Mouse (Mus musculus) liver, adult (tissue): ENCODE results near the gene Aanat.

ENCODE experiments used
- GATA4 ChIP-seq: IDR thresholded peaks from 2 replicates; pipeline ENCODE4 v1.6.1; 2014; ENCODE audit warnings: mild to moderate bottlenecking, low read length; ENCODE audit not compliant: insufficient replicate concordance

Aanat gene

DNA sequence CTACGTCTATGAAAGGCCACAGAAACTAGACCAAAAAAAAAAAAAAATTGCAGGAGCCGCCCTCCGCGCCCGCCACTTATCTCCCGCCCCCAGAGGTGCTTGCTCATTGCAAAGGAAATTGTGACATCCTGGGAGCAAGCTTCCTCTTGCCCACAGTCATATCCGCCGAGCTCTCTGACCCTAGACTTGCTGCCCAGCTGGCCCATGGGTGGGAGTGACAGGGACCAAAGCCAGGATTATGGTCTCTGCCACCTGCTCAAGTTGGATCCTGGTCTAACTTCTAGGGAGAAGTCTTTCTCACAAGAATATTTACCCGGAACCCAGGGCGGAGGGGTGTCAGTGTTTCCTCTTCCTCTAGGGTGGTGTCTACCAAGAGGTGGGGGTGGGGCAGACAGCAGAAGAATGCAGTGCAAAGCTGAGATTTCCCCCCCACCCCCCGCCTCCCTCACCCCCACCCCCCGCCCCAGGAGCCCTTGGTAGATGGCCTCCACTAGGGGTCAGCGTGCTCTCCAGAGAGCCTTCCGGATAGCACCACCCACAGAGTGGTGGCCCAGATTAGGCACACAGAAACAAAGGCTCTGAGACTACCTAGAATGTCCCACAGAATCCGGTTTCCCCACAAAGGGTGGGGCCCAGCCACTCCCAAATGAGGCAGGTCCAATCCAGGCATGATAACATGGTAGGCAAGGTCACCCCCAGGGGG, 29.7 kb downstream of the Aanat start:
- TF ChIP-seq GATA4 = peak; percentile 33; the same call in 1 of the 2 replicates

DNA sequence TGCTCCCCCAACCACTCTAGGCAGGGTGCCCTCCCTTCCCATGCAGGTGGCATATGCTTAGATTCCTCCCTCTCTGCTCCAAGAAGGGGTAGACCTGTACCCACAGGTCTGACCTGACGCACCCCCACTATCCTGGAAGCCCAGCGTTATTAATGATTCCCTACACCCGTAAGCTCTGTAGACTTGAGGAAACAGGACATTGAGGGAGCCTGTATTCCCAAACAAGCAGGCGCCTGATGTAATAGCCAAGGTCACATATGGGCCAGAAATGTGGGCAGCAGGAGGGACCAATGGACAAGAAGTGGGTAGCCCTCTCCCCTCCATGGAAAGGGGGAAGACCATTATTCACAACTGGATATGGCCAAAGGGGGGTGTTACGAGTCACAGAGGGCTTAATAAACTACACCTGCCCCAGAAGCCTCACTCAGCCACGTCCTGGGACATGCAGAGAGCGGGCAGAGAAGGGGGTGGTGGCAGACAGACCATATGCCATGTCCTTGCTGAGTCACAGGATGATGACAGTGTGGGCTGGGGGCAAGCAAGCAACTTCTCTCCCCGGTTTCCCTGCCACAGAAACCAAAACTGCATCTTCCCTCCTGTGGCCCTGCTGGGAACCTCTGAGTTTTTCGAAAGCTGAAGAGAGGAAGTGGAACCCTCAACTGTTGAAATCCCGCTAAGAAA, 30.3 kb downstream of the Aanat start:
- TF ChIP-seq GATA4 = no peak

DNA sequence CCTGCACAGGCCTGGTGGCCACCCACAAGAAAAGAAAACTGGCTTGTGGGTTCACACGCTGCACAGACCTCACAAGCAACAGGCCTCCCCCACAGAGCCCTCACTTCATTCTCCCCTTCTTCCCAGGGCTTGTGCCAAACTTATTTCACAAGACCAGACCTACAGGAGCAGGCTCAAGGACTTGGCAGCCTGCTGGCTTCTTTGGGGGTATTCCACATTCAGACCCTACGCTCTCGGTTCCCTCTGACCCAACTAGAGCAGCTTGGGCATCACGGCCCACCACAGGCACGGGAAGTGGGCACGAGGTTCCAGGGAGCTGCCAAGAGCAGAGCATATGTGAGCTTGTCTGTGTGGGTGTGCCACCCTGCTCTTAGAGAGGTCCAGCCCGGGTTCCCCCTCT, 31.4 kb downstream of the Aanat start:
- TF ChIP-seq GATA4 = no peak

DNA sequence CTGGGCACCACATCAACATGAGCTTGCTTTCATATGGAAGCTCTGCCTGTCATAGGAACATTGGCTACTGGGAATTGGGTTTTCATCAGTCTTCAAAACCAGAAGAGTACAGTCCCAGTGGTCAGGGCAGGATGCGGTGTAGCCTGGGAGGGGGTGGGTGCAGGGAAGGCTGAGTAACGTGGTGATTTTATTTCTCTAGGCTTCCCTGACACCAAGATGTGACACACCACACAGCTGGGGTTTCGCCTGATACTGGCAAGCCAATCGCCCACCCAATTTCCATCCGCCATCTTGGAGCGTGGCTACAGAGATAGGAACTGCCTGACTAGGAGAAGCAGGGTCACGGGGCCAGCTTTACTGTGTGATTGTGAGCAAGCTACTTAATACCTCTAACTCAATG, 32.4 kb downstream of the Aanat start:
- no peak for TF ChIP-seq GATA4

DNA sequence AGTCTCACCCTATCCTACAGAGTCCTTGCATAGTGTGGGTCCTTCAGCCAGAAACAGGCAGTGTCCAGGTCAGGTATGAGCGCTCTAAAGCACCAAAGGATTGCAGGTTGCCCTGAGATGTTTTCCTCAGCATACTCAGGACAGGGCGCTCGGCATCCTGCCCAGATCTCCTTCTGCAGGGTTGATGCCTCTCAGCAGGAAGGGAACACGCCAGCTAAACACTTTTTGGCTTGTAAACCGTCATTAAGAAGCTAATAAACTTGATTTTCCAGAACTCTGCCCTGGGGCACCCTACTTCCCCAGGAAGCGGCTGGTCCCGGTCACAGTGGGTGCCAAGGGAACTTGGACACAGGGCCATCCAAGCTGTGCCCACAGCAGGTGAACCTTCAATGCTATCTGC, 32.9 kb downstream of the Aanat start:
- no peak for TF ChIP-seq GATA4

DNA sequence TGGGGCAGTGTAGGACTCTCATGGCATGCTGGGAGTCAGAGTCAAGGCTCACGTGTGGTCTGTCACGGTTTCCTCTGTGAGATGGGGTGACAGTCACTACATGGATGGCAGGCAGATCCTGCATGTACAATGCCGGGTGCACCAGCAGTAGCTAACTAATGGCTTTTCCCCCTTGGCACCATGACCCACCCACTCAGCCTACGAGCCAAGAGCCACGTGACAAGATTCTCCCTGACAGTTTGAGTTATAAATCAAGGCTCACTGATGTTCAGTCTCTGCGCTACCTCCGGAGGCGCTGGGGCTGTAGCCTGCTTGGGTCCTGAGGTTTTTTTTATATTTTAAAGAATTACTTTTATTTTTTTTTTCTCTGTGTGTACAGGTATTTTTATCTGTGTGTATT, 33.3 kb downstream of the Aanat start:
- no peak for TF ChIP-seq GATA4

DNA sequence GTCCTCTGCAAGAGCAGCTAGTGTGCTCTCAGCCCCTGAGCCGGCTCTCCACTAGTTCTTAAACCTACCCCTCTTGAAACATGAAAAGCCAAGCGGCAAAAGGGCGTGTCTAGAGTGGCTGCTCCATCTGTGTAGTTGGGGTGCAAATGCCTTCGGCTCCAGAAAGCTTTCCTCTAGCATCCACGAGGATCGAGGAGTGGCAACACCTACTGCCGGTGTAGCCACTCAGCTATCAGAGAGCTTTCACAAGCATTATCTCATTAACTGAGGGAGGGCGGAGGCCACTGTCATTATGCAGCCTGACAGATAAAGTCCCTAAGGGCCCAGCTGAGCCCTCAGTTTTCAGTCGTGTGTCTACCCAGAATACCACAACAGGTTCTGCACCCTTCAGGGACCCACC, 33.8 kb downstream of the Aanat start:
- TF ChIP-seq GATA4 = no peak

DNA sequence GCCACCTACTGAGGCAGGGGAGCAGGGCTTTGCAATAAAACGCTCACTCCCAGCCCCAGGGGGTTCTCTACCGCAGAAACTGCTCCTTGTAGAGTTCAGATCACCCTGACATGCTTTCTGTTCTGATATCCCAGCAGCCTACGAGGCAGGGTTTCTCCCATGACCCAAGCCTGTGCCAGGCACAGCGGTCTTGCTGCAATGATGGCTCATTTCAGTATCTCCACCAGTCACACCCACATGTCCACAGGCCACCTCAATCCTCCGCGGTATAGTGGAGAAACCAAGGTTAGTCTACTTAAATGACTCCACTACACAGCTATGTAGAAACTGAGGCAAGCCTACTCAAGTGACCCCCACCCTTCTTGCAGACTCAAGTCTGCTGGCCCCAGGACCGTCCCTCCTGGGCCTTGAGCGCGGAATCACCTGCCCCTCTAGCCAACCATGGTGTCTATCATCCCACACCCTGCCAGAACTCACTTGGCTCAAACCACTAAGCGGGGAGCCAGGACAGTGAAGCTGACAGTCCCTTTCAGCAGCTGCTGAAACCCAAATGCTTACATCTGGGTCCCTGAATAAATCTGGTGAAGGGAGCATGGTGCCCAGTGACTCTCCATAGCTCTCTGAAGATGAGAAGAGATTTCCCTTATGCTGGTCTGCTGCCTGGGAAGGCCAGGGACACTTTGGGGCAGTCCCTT, 34.5 kb downstream of the Aanat start:
- TF ChIP-seq GATA4 = no peak

DNA sequence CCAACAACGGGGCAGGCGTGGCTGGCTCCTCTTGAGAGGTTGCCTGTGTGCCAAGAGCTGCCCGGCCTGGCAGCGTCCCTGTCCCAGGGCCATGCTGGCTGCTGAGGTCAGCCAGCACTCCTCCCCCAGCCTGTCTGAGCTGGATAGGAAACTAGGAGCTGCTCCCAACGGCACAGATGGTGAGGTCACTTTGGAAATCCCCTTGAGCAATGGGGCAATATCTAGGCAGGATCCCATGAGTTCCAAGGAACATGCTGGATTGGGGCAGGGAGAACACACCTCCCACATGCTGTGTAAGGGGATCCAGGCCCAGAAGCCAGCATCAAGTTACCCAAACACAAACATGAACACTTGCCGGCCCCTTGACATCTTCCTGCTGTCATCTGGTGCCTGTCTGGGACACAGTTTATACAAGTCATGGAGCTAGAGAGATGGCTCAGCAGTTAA, 35.0 kb downstream of the Aanat start:
- peak; percentile 61; the same call in 1 of the 2 replicates for TF ChIP-seq GATA4

DNA sequence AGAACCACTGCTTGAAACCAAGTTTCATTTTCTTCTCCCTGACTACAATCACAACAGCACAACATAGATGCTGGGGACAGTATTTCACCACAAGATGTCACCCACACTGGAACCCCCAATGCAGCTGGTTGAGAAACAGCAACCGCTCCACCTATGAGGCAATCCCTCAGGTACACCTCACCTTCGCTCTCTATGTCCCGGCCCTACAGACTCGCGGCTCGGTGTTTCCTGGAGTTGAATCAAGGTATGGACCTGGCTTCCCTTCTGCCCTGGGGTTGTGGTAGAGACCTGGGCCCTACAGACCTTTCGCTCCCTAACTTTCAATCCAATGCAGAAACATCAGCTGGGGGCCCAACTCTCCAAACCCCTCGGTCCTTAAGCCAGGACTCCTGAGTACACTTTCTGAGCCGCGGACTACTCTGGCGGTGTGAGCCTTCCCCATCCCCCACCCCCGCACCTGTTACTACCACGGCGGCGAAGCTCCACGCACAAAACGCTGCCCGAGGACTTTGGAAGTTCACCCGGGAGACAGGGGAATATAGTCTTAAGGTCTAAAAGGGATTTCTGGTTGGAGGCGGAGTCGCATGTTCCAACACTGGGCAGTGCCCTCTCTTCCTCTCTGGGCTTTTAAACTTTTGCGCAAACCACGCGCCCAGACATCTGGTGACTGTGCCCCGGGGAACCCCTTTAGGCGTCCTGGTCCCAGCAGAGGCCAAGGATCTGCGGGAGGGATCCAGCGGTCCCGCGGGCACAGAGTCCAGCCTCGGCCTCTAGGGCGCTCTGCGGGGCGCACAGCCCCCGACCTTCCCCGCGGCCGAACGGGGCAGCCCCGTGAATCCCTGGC, 37.3 kb downstream of the Aanat start:
- TF ChIP-seq GATA4 = no peak

DNA sequence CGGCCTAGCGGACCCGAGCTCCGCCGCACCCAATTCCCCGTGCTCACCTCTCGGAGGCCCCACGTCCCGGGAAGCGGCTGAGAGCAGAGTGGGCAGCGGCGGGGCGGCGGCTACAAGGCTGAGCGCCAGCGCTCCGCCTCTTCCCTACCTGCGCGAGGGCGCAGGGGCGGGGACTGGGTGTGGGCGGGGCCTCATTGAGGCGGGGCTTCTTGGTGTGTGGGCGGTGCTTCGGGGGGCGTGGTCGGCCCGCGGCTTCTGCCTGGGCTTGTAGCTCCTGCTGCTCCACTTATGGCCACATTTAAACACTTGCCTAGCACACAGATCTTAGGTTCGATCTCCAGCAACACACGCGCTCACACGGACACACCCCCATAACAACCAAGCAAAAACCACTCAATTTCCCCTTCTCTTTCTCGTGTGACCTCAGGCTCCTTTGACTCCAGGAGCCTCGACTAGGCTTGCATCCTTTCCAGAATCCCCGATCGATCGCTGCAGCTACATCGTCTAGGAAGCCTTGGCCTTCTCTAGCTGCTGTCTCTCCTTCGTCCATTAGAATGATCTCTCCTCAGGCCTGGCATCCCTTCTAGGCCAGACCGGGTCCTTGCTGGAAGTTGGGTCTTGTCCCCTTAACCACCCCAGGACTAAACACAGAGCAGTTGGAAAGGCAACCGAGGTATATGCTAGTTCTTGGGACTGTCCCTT, 38.0 kb downstream of the Aanat start:
- no peak for TF ChIP-seq GATA4

DNA sequence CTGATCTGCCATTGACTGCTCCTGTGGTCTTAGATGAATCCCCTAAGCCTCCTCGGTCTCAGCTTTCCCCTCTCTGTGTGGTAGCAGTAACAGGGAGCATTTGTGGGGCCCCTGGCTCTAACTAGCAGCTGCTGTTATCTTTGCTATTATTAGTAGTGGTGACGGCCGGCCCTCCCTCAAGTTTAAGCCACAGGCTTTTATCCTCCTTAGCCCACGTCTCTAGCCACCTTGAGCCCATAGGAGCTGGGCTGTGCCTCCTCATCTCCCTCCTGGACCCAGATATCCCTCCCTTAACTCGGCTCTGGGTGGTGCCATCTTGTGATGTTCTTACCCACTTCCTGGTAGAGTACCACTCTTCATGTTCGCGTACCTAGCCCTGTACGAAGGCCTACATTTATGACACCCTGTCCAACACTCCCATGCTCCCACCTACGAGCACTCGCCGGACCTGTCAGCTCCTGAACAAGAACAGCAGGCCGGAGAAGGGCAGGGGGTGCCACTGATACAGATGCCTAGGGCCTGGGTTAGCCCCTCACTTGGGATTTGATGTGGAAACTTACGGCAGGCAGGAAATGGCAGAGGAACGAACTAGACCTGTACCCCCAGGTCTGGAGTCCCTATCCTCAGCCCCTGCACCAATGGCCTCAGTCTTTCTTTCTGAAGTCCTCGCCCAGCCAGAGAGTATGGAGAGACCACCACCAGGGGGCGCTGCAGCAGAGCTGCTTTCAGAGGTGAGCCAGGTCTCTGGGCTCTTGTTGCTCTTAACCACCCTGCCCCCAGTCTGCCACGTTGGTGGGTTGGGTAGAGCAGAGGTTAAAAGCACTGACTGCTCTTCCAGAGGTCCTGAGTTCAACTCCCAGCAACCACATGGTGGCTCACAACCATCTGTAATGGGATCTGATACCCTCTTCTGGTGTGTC, 39.1 kb downstream of the Aanat start:
- no peak for TF ChIP-seq GATA4

DNA sequence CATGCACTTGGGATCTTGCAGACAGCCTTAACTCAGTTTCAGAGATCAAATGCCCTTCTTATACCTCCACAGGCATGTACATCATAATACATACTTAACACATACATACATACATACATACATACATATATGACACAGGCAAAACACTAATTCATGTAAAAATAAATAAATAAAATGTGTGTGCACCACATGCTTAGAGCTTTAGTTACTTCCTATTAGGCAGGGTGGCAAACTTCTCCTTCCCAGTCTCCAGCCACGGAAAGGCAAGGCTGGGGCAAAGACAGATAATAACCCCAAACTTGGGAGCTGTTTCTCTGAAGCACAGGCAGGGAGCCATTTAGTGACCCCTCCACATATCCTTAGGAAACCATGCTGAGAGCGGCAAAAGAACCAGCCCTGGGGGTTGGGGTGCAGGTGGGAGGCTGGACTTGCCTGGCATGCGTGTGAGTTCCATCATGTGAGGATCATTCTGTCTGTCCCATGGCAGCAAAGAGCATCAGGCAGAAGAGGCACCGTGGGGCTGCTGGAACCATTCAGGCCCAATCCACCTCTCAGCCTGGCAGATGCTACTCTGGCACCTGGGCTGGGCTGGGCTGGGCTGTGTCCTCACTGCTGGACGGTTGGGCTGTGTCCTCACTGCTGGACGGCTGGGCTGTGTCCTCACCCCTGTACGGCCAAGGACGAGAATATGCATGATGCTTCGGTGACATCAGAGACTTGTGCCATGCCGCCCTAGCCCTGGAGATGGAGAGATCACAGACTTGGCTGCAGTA, 40.3 kb downstream of the Aanat start, which contains the start of gene Rhbdf2:
Rhbdf2 (minus strand) TSS at position 721 of the 773 bp plus-strand sequence.
- no peak for TF ChIP-seq GATA4
